Comparison of ENCODE assay signal across 20 mouse cellular contexts in the genomic region with DNA sequence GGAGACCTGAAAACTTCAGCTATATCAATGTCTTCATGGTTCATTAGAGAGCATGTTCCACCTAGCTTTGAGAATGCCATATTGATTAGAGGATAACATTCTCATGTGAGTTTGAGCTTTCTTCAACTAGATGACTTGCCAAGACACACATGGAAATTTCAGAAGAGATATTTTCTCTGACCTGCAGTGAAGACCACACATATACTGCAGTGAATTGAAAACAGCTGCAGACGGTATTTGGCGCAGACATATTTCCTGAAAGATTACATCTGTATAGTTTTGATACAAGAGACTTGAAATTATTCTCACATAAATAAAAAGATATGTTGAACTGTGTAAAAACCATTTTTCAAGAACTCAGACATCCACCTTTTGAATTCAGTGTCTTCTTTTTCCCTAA.
"Had no signal": no experiment of that assay in that cellular context is flagged by ENCODE, and none has a peak within 500 bp of the region (broad histone marks: within the 10 kb centered on the region; RNA-seq: fewer than 3 reads in every experiment).

No protein-coding gene starts in this region.

- H3K4me3 ChIP-seq: megakaryocyte, embryonic 14.5 days; midbrain, embryonic 10.5 days; midbrain, embryonic 12.5 days; myocyte; neural tube, embryonic 13.5 days; neural tube, embryonic 15.5 days had no signal

- H3K27ac ChIP-seq: macrophage; midbrain, embryonic 10.5 days; midbrain, embryonic 12.5 days; neural tube, embryonic 13.5 days; neural tube, embryonic 15.5 days had no signal

- DNase-seq: liver, postnatal 0 days; lung, adult 2 months; lung, postnatal 10 days; midbrain, embryonic 14.5 days; retina, postnatal 1 day; right cerebral cortex, adult 18-20 months; right cerebral cortex, postnatal 25 days; right cerebral cortex, postnatal 4 days; spleen, adult 18-20 months; thymus, adult 18-20 months; thymus, postnatal 14 days; thymus, postnatal 36 days had no signal

- H3K9ac ChIP-seq: liver, postnatal 0 days; midbrain, embryonic 12.5 days; neural tube, embryonic 13.5 days; neural tube, embryonic 15.5 days had no signal

- H3K27me3 ChIP-seq: megakaryocyte, embryonic 14.5 days; midbrain, embryonic 12.5 days; neural tube, embryonic 13.5 days had no signal

- ATAC-seq: liver, postnatal 0 days; midbrain, embryonic 16.5 days had no signal

- H3K4me2 ChIP-seq: midbrain, embryonic 12.5 days; neural tube, embryonic 13.5 days; neural tube, embryonic 15.5 days had no signal

- H3K4me1 ChIP-seq: megakaryocyte, embryonic 14.5 days; midbrain, embryonic 10.5 days; midbrain, embryonic 12.5 days; neural tube, embryonic 13.5 days; neural tube, embryonic 15.5 days had no signal

- H3K9me3 ChIP-seq: megakaryocyte, embryonic 14.5 days; midbrain, embryonic 10.5 days; midbrain, embryonic 12.5 days; neural tube, embryonic 13.5 days; neural tube, embryonic 15.5 days had no signal

- H3K36me3 ChIP-seq: midbrain, embryonic 10.5 days; midbrain, embryonic 12.5 days; neural tube, embryonic 13.5 days; neural tube, embryonic 15.5 days had no signal
